Mouse (Mus musculus): ENCODE results near the gene Myl12a.

The Myl12a gene

GRCm38 (mm10) chr17:70993385-70993807, 9.3 kb downstream of the Myl12a start:
- in situ Hi-C loops (cut with MboI; ENCODE audit: low pct_unique_long_range_greater_than_20kb in 1 of 2, low sequenced_read_pairs in 2 of 2, unreplicated experiment in 1 of 2) = no loop called here

GRCm38 (mm10) chr17:70992662-70993061, 10.0 kb downstream of the Myl12a start:
- in situ Hi-C loops (cut with MboI; ENCODE audit: low pct_unique_long_range_greater_than_20kb in 1 of 2, low sequenced_read_pairs in 2 of 2, unreplicated experiment in 1 of 2) = no loop called here

- in situ Hi-C loops (cut with MboI; ENCODE audit: low pct_unique_long_range_greater_than_20kb in 1 of 2, low sequenced_read_pairs in 2 of 2, unreplicated experiment in 1 of 2) = no loop called here
Observed at GRCm38 (mm10) chr17:70991706-70992625, 10.7 kb downstream of the Myl12a start.

- in situ Hi-C loops (cut with MboI; ENCODE audit: low pct_unique_long_range_greater_than_20kb in 1 of 2, low sequenced_read_pairs in 2 of 2, unreplicated experiment in 1 of 2) = no loop called here
Observed at GRCm38 (mm10) chr17:70990403-70991303, 12.0 kb downstream of the Myl12a start.

- in situ Hi-C loops (cut with MboI; ENCODE audit: low pct_unique_long_range_greater_than_20kb in 1 of 2, low sequenced_read_pairs in 2 of 2, unreplicated experiment in 1 of 2) = no loop called here
Observed at GRCm38 (mm10) chr17:70989991-70990390, 12.7 kb downstream of the Myl12a start.

- in situ Hi-C loops (cut with MboI; ENCODE audit: low pct_unique_long_range_greater_than_20kb in 1 of 2, low sequenced_read_pairs in 2 of 2, unreplicated experiment in 1 of 2) = no loop called here
Observed at GRCm38 (mm10) chr17:70989430-70989829, 13.2 kb downstream of the Myl12a start.

- in situ Hi-C loops (cut with MboI; ENCODE audit: low pct_unique_long_range_greater_than_20kb in 1 of 2, low sequenced_read_pairs in 2 of 2, unreplicated experiment in 1 of 2) = no loop called here
Observed at GRCm38 (mm10) chr17:70988337-70988767, 14.3 kb downstream of the Myl12a start.

- in situ Hi-C loops (cut with MboI; ENCODE audit: low pct_unique_long_range_greater_than_20kb in 1 of 2, low sequenced_read_pairs in 2 of 2, unreplicated experiment in 1 of 2) = no loop called here
Observed at GRCm38 (mm10) chr17:70986831-70987660, 15.6 kb downstream of the Myl12a start.

GRCm38 (mm10) chr17:70986355-70986740, 16.3 kb downstream of the Myl12a start:
- in situ Hi-C loops (cut with MboI; ENCODE audit: low pct_unique_long_range_greater_than_20kb in 1 of 2, low sequenced_read_pairs in 2 of 2, unreplicated experiment in 1 of 2) = no loop called here

- in situ Hi-C loops (cut with MboI; ENCODE audit: low pct_unique_long_range_greater_than_20kb in 1 of 2, low sequenced_read_pairs in 2 of 2, unreplicated experiment in 1 of 2) = no loop called here
Observed at GRCm38 (mm10) chr17:70985501-70986354, 16.9 kb downstream of the Myl12a start.

- in situ Hi-C loops (cut with MboI; ENCODE audit: low pct_unique_long_range_greater_than_20kb in 1 of 2, low sequenced_read_pairs in 2 of 2, unreplicated experiment in 1 of 2) = loop anchor here in 1 of 2 experiments (10.0 kb wide), 1 partner anchor 275 kb away; no protein-coding TSS in a partner anchor
Observed at GRCm38 (mm10) chr17:70979345-70980223, 23.1 kb downstream of the Myl12a start.

- in situ Hi-C loops (cut with MboI; ENCODE audit: low pct_unique_long_range_greater_than_20kb in 1 of 2, low sequenced_read_pairs in 2 of 2, unreplicated experiment in 1 of 2) = loop anchor here in 1 of 2 experiments (10.0 kb wide), 1 partner anchor 273 kb away; no protein-coding TSS in a partner anchor
Observed at GRCm38 (mm10) chr17:70977799-70978198, 24.9 kb downstream of the Myl12a start.

GRCm38 (mm10) chr17:70974065-70974464, 28.6 kb downstream of the Myl12a start:
- in situ Hi-C loops (cut with MboI; ENCODE audit: low pct_unique_long_range_greater_than_20kb in 1 of 2, low sequenced_read_pairs in 2 of 2, unreplicated experiment in 1 of 2) = loop anchor here in 1 of 2 experiments (10.0 kb wide), 1 partner anchor 269 kb away; no protein-coding TSS in a partner anchor

GRCm38 (mm10) chr17:70973398-70973797, 29.3 kb downstream of the Myl12a start:
- in situ Hi-C loops (cut with MboI; ENCODE audit: low pct_unique_long_range_greater_than_20kb in 1 of 2, low sequenced_read_pairs in 2 of 2, unreplicated experiment in 1 of 2) = loop anchor here in 1 of 2 experiments (10.0 kb wide), 1 partner anchor 269 kb away; no protein-coding TSS in a partner anchor

GRCm38 (mm10) chr17:70971206-70971605, 31.5 kb downstream of the Myl12a start:
- in situ Hi-C loops (cut with MboI; ENCODE audit: low pct_unique_long_range_greater_than_20kb in 1 of 2, low sequenced_read_pairs in 2 of 2, unreplicated experiment in 1 of 2) = loop anchor here in 1 of 2 experiments (10.0 kb wide), 1 partner anchor 266 kb away; no protein-coding TSS in a partner anchor

- in situ Hi-C loops (cut with MboI; ENCODE audit: low pct_unique_long_range_greater_than_20kb in 1 of 2, low sequenced_read_pairs in 2 of 2, unreplicated experiment in 1 of 2) = no loop called here
Observed at GRCm38 (mm10) chr17:70968606-70969191, 34.0 kb downstream of the Myl12a start.
